In the genomic region with DNA sequence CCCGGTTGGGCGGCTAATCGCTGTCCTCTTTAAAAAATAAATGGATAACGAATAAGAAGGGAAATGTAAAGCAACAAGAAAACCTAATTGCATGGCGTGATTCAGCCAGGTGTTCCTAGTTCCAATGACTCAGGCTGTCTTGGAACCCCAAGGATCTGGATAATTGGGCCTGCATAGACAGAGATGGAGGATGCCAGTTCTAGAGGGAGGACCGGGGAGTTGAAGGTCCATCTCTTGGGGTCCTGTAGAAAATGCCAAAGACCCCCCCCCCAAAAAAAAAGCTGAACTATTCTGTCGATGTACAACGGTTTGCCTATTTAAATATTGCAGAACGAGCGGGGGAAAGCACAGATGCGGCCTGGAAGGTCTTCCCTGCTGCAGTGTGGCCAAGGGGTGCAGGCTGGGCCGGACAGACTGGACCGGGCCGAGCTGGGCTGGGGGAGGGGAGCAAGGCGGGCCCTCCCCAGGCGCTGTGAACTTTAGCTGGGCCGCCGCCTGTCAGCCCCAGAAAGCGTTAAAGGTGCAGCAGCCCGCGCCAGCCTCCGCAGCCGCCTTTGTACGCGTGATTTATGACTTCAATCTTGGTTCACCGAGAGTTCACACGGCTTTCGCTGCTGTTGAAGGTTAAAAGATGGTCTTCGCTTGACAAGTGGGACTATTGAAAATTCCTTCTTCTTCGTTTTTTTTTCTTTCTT, we compare ENCODE assay signal across 7 mouse cellular contexts. TPM values are rescaled to one million over a fixed set of nuclear protein-coding genes. Genes with fewer than 3 reads are reported as not detected.
A peak's percentile ranks its signal among the peaks of the same experiment; 100 is the strongest.
DNase-seq lines count a peak whose midpoint lies in the region; ATAC-seq and TF ChIP-seq lines count a peak whose summit lies in the region.

No protein-coding gene starts in this region.

- no peak; the same call in 1 of the 2 replicates for ATAC-seq in hindbrain, embryonic 13.5 days (ENCODE audit: low FRiP score)
- ATAC-seq in limb, embryonic 14.5 days (ENCODE audit: low FRiP score, low read depth), result no peak
- ATAC-seq in cerebellum, adult (ENCODE audit: insufficient number of reproducible peaks, low FRiP score, low TSS enrichment), result no peak

- no peak for DNase-seq in ES-E14 (ENCODE audit: low read depth, low spot score)
- peak; percentile 65 to 78 for DNase-seq in adrenal gland, adult (ENCODE audit: inconsistent age in 2 of 2, low spot score in 1 of 2)
- DNase-seq in limb, embryonic 14.5 days (ENCODE audit: low spot score), result peak; percentile 62
- DNase-seq in yolk sac, embryonic 10.5 days (ENCODE audit: low spot score), result peak; percentile 67
- no peak for DNase-seq in frontal cortex, postnatal 10 days (ENCODE audit: low spot score in 2 of 2)

- H3K27me3 ChIP-seq in hindbrain, embryonic 13.5 days, result peaks cover 86% of the 10 kb centered on the region
- peaks cover 82% of the 10 kb centered on the region for H3K27me3 ChIP-seq in limb, embryonic 14.5 days (ENCODE audit: control insufficient read depth, insufficient read depth, low read length)

- H3K36me3 ChIP-seq in ES-E14 (ENCODE audit: control insufficient read depth, insufficient read depth, low read length, poor library complexity, severe bottlenecking), result no peaks in the 10 kb centered on the region
- no peaks in the 10 kb centered on the region for H3K36me3 ChIP-seq in hindbrain, embryonic 13.5 days
- H3K36me3 ChIP-seq in limb, embryonic 14.5 days (ENCODE audit: control insufficient read depth, insufficient read depth, low read length), result no peaks in the 10 kb centered on the region

- H3K27ac ChIP-seq in ES-E14 (ENCODE audit: insufficient read depth, low read depth, low read length, poor library complexity, severe bottlenecking), result no peak overlapping the region
- peak overlapping the region; percentile 96 for H3K27ac ChIP-seq in hindbrain, embryonic 13.5 days
- no peak overlapping the region for H3K27ac ChIP-seq in limb, embryonic 14.5 days (replicated peaks; ENCODE audit: low read depth, low read length)

- H3K4me1 ChIP-seq in ES-E14 (ENCODE audit: control insufficient read depth in 2 of 2, insufficient read depth in 2 of 2, low read length in 2 of 2, poor library complexity in 1 of 2), result no peaks in the 10 kb centered on the region; a peak in 1 of 4 replicates
- peaks cover 49% of the 10 kb centered on the region for H3K4me1 ChIP-seq in hindbrain, embryonic 13.5 days (replicated peaks)
- peaks cover 7% of the 10 kb centered on the region for H3K4me1 ChIP-seq in limb, embryonic 14.5 days (ENCODE audit: control insufficient read depth, insufficient read depth, low read length)

- in situ Hi-C loops in ES-E14 (cut with MboI; ENCODE audit: low sequenced_read_pairs in 2 of 2, unreplicated experiment in 2 of 2), result no loop called here

- no peak for TF ChIP-seq POLR2A in limb, embryonic 14.5 days (IDR thresholded peaks at IDR 0.05; ENCODE audit: borderline replicate concordance, extremely low read depth, insufficient read depth, insufficient read length)

- H3K9me3 ChIP-seq in ES-E14 (ENCODE audit: control insufficient read depth, insufficient read depth, low read depth, low read length), result no peaks in the 10 kb centered on the region
- H3K9me3 ChIP-seq in hindbrain, embryonic 13.5 days, result no peaks in the 10 kb centered on the region
- H3K9me3 ChIP-seq in limb, embryonic 14.5 days (ENCODE audit: control insufficient read depth, low read length), result no peaks in the 10 kb centered on the region

- peak overlapping the region; percentile 0 to 1; a peak in 1 of 4 replicates for H3K4me3 ChIP-seq in ES-E14 (ENCODE audit: insufficient read depth in 1 of 2, low read depth in 1 of 2, low read length in 2 of 2, poor library complexity in 1 of 2, severe bottlenecking in 1 of 2)
- peak overlapping the region; percentile 44 for H3K4me3 ChIP-seq in hindbrain, embryonic 13.5 days
- peak overlapping the region; percentile 14; the same call in 1 of the 2 replicates for H3K4me3 ChIP-seq in limb, embryonic 14.5 days (replicated peaks; ENCODE audit: low read length)

- H3K9ac ChIP-seq in ES-E14 (ENCODE audit: insufficient read depth, low read depth, low read length, poor library complexity, severe bottlenecking), result 0 out of 2 replicates have a peak overlapping the region, but pooled peaks have one; percentile 27
- H3K9ac ChIP-seq in hindbrain, embryonic 13.5 days, result peak overlapping the region; percentile 82
- H3K9ac ChIP-seq in limb, embryonic 14.5 days (ENCODE audit: low read depth, low read length, severe bottlenecking), result no peak overlapping the region

- 1% methylated on average over 30 of the region's 30 CpGs for WGBS in hindbrain, embryonic 13.5 days
- WGBS in limb, embryonic 14.5 days, result 3% methylated on average over 29 of the region's 30 CpGs

- peak overlapping the region; percentile 61 for H3K4me2 ChIP-seq in hindbrain, embryonic 13.5 days
- peak overlapping the region; percentile 24 for H3K4me2 ChIP-seq in limb, embryonic 14.5 days (replicated peaks; ENCODE audit: low read depth, low read length, severe bottlenecking)

TF ChIP-seq in ES-E14, 5 proteins besides CTCF, POLR2A, EP300 and RAD21:
- no peak for TF ChIP-seq MAFK (IDR thresholded peaks at IDR 0.05; ENCODE audit: insufficient read depth, low read depth, low read length)
- TF ChIP-seq HCFC1 (IDR thresholded peaks at IDR 0.05; ENCODE audit: borderline replicate concordance, insufficient read depth, low read length), result no peak
- no peak for TF ChIP-seq ZNF384 (IDR thresholded peaks at IDR 0.05; ENCODE audit: low read depth, low read length)
- TF ChIP-seq CHD2 (IDR thresholded peaks at IDR 0.05; ENCODE audit: low read depth, low read length), result no peak
- no peak for TF ChIP-seq ZC3H11A (IDR thresholded peaks at IDR 0.05; ENCODE audit: borderline replicate concordance, low read depth, low read length)
TF ChIP-seq in ES-E14: peak in this region for 0.

RNA-seq across cellular contexts. Expression of gene Hoxc4, which starts 42.5 kb away (rescaled TPM):
- total RNA-seq in ES-E14 (2012; rRNA removed), result 0.31 TPM in 1 of 2 replicates, not detected in the other
- 76.2 and 86.9 TPM in 2 replicates for polyA plus RNA-seq in hindbrain, embryonic 13.5 days (2015; fragmentation: Nextera tagmentation; extraction: Ambion mirVana)
- 5.9 and 7.5 TPM in 2 replicates for polyA plus RNA-seq in limb, embryonic 14.5 days (2012; rRNA removed)
- polyA plus RNA-seq in limb, embryonic 14.5 days (2014; fragmentation: Nextera tagmentation; extraction: Ambion mirVana), result 1.9 and 3.5 TPM in 2 replicates

Comparison
In these comparisons a context has a peak if more than half of its experiments do, and no peak if none do; other contexts are left out.
1. DNase-seq: peak in adrenal gland, adult (2 of 2), limb, embryonic 14.5 days (single experiment) and yolk sac, embryonic 10.5 days (single experiment); none in ES-E14 (single experiment) and frontal cortex, postnatal 10 days (0 of 2).
2. Peak in every context shown above with its lines, with median percentiles within 50 percentile points of each other: H3K4me3 ChIP-seq.